Mouse (Mus musculus): ENCODE measurements around the gene Actr3b.
"Not testable (repeated sequence)": the region's sequence is repeated elsewhere in the genome, so short reads cannot be mapped to it uniquely, and the experiment has no call there.

Actr3b gene

GRCm38 (mm10) chr5:25759460-25760409, at the start of gene Actr3b:
Gene Actr3b (plus strand): TSS chr5:25759997.
- peak; percentile 96 to 97 for DNase-seq (ENCODE audit: low spot score in 2 of 2)

DNA sequence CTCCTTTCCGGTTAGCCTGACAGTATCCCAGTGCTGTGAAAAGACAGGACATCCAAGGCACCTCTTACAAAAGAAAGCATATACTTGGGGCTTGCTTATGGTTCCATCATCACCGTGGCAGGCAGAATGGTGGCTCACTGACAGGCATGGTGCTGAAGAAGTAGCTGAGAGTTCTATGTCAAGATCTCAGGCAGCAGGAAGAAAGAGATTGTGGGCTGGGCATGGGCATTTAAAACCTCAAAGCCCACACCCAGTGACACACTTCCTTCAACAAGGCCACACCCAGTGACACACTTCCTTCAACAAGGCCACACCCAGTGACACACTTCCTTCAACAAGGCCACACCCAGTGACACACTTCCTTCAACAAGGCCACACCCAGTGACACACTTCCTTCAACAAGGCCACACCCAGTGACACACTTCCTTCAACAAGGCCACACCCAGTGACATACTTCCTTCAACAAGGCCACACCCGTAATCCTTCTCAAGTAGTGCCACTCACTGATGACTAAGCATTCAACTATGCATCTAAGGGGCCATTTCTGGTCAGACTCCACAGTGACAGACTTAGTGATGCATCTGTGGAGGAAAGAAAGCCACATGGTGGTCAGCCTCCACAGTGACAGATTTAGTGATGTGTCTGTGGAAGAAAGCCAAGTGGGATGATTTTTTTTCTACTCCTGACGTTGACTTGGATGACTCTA, 46.6 kb upstream of the Actr3b start:
- DNase-seq (ENCODE audit: low spot score in 2 of 2) = not testable (repeated sequence)

DNA sequence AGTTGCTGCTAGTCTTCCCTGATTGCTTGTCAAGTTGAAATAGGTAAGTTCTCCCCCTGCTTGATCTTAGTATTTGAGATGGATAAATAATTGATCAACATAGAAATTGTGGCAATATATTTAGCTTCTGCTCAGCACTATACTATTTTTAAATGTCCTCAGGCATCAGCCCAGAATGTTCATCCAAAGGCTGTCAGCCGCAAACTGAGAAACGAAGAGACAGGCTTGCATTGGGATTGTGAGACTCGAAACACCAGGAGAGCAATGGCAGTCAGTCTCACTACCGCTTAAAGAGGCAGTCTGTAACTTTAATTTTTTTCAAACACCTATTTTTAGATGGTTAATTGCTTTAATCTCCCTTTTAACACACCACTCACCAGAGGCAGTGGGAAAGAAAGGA, 40.4 kb upstream of the Actr3b start:
- DNase-seq (ENCODE audit: low spot score in 2 of 2) = peak in 1 of 2 experiments; percentile 29

DNA sequence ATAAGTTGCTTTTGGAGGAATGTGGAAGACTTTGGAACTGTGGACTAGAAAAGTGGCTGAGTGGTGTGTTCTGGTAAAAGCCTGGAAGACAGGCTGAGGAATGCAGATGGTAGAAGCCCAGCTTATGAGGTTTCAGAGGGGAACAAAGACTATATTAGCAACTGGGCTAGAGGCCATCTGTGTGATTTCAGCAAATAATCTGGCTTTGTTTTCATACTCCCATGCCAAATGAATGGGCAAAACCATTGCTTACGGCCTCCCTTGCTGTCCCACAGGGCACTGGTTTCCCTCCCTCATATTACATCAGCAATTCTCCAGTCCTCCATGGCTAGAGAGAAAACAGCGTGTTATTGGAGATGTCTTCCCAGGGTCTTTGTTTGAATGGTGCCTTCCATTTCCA, 36.8 kb upstream of the Actr3b start:
- no peak for DNase-seq (ENCODE audit: low spot score in 2 of 2)

- no peak for DNase-seq (ENCODE audit: low spot score in 2 of 2)
These were observed 35.6 kb upstream of the Actr3b start for GRCm38 (mm10) chr5:25724134-25724675.

DNA sequence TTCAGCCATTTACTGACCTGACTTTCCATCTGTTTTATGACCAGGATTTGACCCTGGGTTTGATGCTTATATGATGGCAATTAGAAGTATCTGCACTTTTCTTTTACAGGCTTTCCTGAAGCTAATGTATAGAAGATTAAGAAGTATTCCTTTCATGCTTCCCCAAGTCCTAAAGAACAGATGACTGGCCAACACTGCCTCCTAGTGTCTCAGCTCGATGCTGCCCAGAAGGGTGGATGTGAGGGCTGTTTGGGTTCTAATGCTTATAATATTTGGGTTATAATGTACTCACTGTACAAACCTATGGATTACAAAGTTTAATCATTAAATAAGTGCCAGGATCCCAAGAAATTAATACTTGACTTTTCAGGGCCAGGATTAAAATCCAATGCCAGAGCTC, 25.5 kb upstream of the Actr3b start:
- DNase-seq (ENCODE audit: low spot score in 2 of 2) = peak in 1 of 2 experiments; percentile 51

DNA sequence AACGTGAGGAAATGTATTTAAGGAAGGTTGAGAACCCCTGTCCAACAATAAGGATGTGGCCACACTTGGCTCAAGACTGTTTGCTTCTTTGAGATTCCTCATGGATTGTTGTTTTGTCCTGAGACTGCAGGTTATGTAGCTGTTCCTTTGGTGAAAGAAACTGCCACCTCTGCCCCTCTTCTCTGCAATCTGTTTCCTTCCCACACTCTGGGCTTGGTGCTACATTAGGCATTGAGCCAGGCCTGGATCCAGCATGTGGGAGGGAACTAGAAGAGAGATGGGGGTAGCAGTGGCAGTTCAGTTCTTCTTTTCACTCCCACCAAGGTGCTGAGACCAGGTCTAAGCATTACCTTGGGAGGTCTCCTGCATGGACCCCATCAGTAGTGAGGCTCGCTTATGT, 23.9 kb upstream of the Actr3b start:
- peak; percentile 72 to 74 for DNase-seq (ENCODE audit: low spot score in 2 of 2)

GRCm38 (mm10) chr5:25738448-25738847, 21.3 kb upstream of the Actr3b start:
- DNase-seq (ENCODE audit: low spot score in 2 of 2) = no peak

GRCm38 (mm10) chr5:25738902-25739301, 20.9 kb upstream of the Actr3b start:
- DNase-seq (ENCODE audit: low spot score in 2 of 2) = not testable (repeated sequence)

- DNase-seq (ENCODE audit: low spot score in 2 of 2) = no peak
These were observed 11.9 kb upstream of the Actr3b start for GRCm38 (mm10) chr5:25747904-25748303.

GRCm38 (mm10) chr5:25748613-25749012, 11.2 kb upstream of the Actr3b start:
- DNase-seq (ENCODE audit: low spot score in 2 of 2) = no peak

DNA sequence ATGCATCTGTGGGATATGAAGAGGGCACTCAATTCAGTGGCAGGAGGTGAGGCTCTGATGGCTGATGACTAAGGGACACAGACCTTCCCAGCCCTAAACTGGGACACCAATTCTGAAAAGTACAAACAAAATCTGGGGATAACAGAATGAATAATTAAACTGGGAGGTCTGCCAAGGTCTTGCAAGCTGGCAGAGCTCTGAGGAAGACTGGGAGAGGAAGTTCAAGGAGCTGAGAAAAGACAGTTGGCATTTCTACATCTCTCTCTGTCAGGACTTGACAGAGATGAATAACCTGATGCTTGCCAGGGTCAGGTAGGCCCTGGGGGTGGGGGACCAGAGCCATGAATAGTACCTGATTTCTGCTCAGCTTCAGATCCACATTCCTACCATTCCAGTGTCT, 8.2 kb upstream of the Actr3b start:
- no peak for DNase-seq (ENCODE audit: low spot score in 2 of 2)

DNA sequence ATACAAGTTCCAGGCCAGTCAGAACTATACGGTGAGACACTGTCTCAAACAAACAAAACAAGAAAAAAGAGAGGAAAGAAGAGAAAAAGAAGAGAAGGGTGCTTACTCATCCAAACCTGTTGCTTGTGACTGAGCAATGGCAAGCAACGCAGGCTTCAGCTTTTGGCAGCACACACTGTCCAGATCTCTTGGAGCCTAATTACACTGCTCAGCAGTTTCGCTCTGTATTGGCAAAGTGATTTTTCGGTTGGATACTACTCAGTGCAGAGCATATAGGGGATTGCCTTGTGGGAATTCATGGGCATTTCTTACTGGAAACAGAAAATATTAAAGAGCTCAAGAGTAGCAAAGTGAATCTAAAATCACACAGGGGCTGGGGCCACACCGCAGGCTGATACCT, 6.9 kb upstream of the Actr3b start:
- peak; percentile 50 to 51 for DNase-seq (ENCODE audit: low spot score in 2 of 2)

- DNase-seq (ENCODE audit: low spot score in 2 of 2) = no peak
These were observed 6.1 kb upstream of the Actr3b start for GRCm38 (mm10) chr5:25753556-25754235.

GRCm38 (mm10) chr5:25754236-25754766, 5.5 kb upstream of the Actr3b start:
- DNase-seq (ENCODE audit: low spot score in 2 of 2) = peak; percentile 61 to 78

DNA sequence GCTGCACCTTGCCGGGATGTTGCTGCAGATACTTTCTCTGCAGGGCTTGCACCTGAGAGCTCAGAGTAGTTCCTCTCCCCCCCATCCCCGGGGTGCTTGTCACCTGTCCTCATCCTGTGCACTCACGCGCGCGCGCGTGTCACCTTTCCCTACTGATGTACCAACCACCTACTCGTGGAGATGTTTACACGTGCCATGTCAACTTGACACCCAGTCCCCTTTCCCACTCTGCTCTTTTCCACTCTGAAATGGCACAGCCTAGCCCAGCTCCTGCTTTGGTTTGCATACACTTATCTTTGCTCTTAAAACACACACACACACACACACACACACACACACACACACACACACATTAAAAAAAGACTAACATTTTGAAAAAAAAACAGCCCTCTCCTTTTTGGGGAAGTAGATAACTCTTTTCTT, 624 bp downstream of the Actr3b start:
- DNase-seq (ENCODE audit: low spot score in 2 of 2) = peak; percentile 61 to 70

DNA sequence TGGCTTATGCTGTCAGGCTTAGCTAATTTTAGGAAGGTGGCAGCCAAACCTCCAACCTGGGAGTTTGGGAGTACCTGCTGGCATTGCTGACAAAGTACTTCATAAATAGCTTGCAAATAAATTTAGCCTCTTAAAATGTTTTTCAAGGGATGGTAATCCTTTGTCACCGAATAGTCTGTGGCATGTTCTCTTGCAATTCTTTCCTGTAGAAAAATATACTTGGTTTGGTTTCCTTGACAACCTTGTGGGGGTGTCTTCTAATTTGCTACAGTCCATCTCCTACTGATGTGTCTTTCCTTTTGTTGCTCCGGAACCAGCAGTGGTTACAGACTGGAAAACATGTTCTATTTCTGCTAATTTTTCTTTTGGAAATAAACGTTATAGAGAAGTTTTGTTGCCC, 1.1 kb downstream of the Actr3b start:
- no peak for DNase-seq (ENCODE audit: low spot score in 2 of 2)

- no peak for DNase-seq (ENCODE audit: low spot score in 2 of 2)
These were observed 2.1 kb downstream of the Actr3b start for GRCm38 (mm10) chr5:25761850-25762249.

GRCm38 (mm10) chr5:25769006-25769405, 9.2 kb downstream of the Actr3b start:
- DNase-seq (ENCODE audit: low spot score in 2 of 2) = no peak

DNA sequence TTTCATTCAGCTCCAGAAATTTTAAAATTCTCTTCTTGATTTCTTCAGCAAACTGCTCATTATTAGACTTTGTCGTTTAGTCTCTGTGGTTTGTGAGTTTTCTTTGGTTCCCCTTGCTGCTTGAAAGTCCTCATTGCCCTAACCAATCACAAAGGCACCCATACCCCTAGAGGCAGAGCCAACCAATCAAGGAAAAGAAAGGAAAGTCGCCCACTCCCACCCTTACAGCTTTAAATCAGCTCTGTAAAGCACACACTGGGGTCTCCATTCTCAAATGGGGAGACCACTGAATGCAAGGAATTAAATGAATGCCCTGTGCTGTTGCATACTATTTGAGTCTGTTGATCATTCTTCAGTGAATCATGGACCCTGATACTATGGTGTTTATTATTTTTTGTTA, 9.6 kb downstream of the Actr3b start:
- DNase-seq (ENCODE audit: low spot score in 2 of 2) = no peak

GRCm38 (mm10) chr5:25772456-25772855, 12.7 kb downstream of the Actr3b start:
- DNase-seq (ENCODE audit: low spot score in 2 of 2) = peak in 1 of 2 experiments; percentile 17

Measured in right cerebral cortex, postnatal 10 days (tissue).